11 mouse cellular contexts compared by ENCODE assay signal in the genomic region with DNA sequence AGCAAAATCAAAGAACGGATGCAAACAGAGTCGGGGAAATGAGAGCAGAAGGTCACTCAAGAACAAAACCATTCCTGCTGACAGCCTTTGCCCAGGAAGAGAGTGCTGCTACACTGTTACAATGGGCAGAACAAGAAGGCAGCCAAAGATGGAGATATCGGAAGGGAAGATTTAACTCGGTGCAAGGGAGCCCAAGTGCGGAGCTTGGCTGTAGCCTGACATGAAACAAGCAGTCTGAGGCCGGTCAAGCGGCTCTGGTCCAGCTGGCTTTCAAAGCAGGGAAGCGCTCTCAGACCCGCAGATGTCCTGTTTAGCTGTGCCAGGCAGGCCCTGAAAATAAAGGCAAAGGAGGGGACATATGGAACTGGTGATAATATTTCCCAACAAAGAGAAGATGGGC. TPM values are rescaled to one million over a fixed set of nuclear protein-coding genes. Genes with fewer than 3 reads are reported as not detected.
DNase-seq lines count a peak whose midpoint lies in the region; ATAC-seq lines count a peak whose summit lies in the region.
"Had no signal": no experiment of that assay in that cellular context is flagged by ENCODE, and none has a peak within 500 bp of the region (broad histone marks: within the 10 kb centered on the region; RNA-seq: fewer than 3 reads in every experiment).

No protein-coding gene starts in this region.

- no peak for DNase-seq in heart, embryonic 10.5 days (ENCODE audit: low spot score)
- DNase-seq in neural tube, embryonic 10.5 days (ENCODE audit: extremely low spot score, low spot score) = no peak
- DNase-seq in testis, postnatal 14 days (ENCODE audit: low spot score) = peak; percentile 49
- no peak for DNase-seq in left cerebral cortex, adult 18-20 months (ENCODE audit: low spot score in 2 of 2)
- no peak for DNase-seq in frontal cortex, postnatal 25 days (ENCODE audit: low spot score in 2 of 2)
- DNase-seq: thymus, adult 2 months had no signal

- H3K9me3 ChIP-seq in heart, embryonic 10.5 days = no peaks in the 10 kb centered on the region
- H3K9me3 ChIP-seq in heart, embryonic 12.5 days (replicated peaks) = no peaks in the 10 kb centered on the region
- no peaks in the 10 kb centered on the region for H3K9me3 ChIP-seq in neural tube, embryonic 13.5 days
- no peaks in the 10 kb centered on the region for H3K9me3 ChIP-seq in limb, embryonic 12.5 days

- H3K27me3 ChIP-seq in heart, embryonic 10.5 days (ENCODE audit: insufficient read depth, poor library complexity, severe bottlenecking) = no peaks in the 10 kb centered on the region
- no peaks in the 10 kb centered on the region for H3K27me3 ChIP-seq in heart, embryonic 12.5 days (replicated peaks)
- no peaks in the 10 kb centered on the region for H3K27me3 ChIP-seq in neural tube, embryonic 13.5 days
- H3K27me3 ChIP-seq in limb, embryonic 12.5 days = peaks cover 3% of the 10 kb centered on the region; the same call in 1 of the 2 replicates

- no peak overlapping the region for H3K9ac ChIP-seq in heart, embryonic 12.5 days
- H3K9ac ChIP-seq in neural tube, embryonic 13.5 days = no peak overlapping the region; the same call in 1 of the 2 replicates
- H3K9ac ChIP-seq in limb, embryonic 12.5 days (replicated peaks) = no peak overlapping the region

- no peaks in the 10 kb centered on the region for H3K36me3 ChIP-seq in heart, embryonic 10.5 days
- no peaks in the 10 kb centered on the region for H3K36me3 ChIP-seq in heart, embryonic 12.5 days
- no peaks in the 10 kb centered on the region for H3K36me3 ChIP-seq in neural tube, embryonic 13.5 days
- no peaks in the 10 kb centered on the region for H3K36me3 ChIP-seq in limb, embryonic 12.5 days

- H3K4me2 ChIP-seq in heart, embryonic 12.5 days = no peak overlapping the region
- H3K4me2 ChIP-seq in neural tube, embryonic 13.5 days = no peak overlapping the region
- H3K4me2 ChIP-seq in limb, embryonic 12.5 days = no peak overlapping the region

- WGBS in heart, embryonic 10.5 days = 53% methylated on average over 9 of the region's 9 CpGs
- 42% methylated on average over 9 of the region's 9 CpGs for WGBS in heart, embryonic 12.5 days
- 56% methylated on average over 9 of the region's 9 CpGs for WGBS in neural tube, embryonic 13.5 days
- WGBS in limb, embryonic 12.5 days = 60% methylated on average over 9 of the region's 9 CpGs

- peak overlapping the region; percentile 69 for H3K27ac ChIP-seq in heart, embryonic 10.5 days
- H3K27ac ChIP-seq in heart, embryonic 12.5 days (ENCODE audit: poor library complexity, severe bottlenecking) = no peak overlapping the region
- peak overlapping the region; percentile 39 for H3K27ac ChIP-seq in neural tube, embryonic 13.5 days (replicated peaks)
- 0 out of 2 replicates have a peak overlapping the region, but pooled peaks have one; percentile 18 for H3K27ac ChIP-seq in limb, embryonic 12.5 days
- H3K27ac ChIP-seq: macrophage had no signal

- H3K4me1 ChIP-seq in heart, embryonic 10.5 days = peaks cover 7% of the 10 kb centered on the region
- peaks cover 14% of the 10 kb centered on the region for H3K4me1 ChIP-seq in heart, embryonic 12.5 days (replicated peaks)
- H3K4me1 ChIP-seq in neural tube, embryonic 13.5 days (replicated peaks) = peaks cover 12% of the 10 kb centered on the region; the same call in 1 of the 2 replicates
- peaks cover 11% of the 10 kb centered on the region for H3K4me1 ChIP-seq in limb, embryonic 12.5 days (replicated peaks)

- no peak for ATAC-seq in heart, embryonic 12.5 days (ENCODE audit: insufficient number of reproducible peaks, low FRiP score)
- peak; percentile 43; the same call in 1 of the 2 replicates for ATAC-seq in neural tube, embryonic 13.5 days (ENCODE audit: low read depth)
- no peak for ATAC-seq in limb, embryonic 12.5 days (ENCODE audit: insufficient number of reproducible peaks, insufficient read depth, low FRiP score, low TSS enrichment, low read depth)

- no peak overlapping the region for H3K4me3 ChIP-seq in heart, embryonic 10.5 days
- H3K4me3 ChIP-seq in heart, embryonic 12.5 days = no peak overlapping the region
- no peak overlapping the region for H3K4me3 ChIP-seq in neural tube, embryonic 13.5 days
- no peak overlapping the region for H3K4me3 ChIP-seq in limb, embryonic 12.5 days (replicated peaks)

RNA-seq across cellular contexts. Expression of a gene that starts 26.0 kb away (rescaled TPM):
- 0.50 TPM in 1 of 2 replicates, not detected in the other for polyA plus RNA-seq in heart, embryonic 10.5 days (2016; fragmentation: Nextera tagmentation; extraction: Ambion mirVana)
- 0.43 TPM in 1 of 2 replicates, not detected in the other for polyA plus RNA-seq in heart, embryonic 12.5 days (2016; fragmentation: Nextera tagmentation; extraction: Ambion mirVana)
- 0.77 TPM in 1 of 2 replicates, not detected in the other for polyA plus RNA-seq in neural tube, embryonic 13.5 days (2015; fragmentation: Nextera tagmentation; extraction: Ambion mirVana)
- 2.1 and 2.2 TPM in 2 replicates for polyA plus RNA-seq in limb, embryonic 12.5 days (2016; fragmentation: Nextera tagmentation; extraction: Ambion mirVana)
- 1 to 10 TPM; 1.7 to 2.6 TPM for total RNA-seq in left cerebral cortex, adult 18-20 months (2021)
- total RNA-seq: hematopoietic stem cell, adult 5-6 weeks had no signal
- polyA plus RNA-seq: macrophage had no signal
